Mouse (Mus musculus) ovary, adult 10 weeks (tissue): ENCODE measurements around the gene Npl. TPM values are rescaled to one million over a fixed set of nuclear protein-coding genes. Genes with fewer than 3 reads are reported as not detected.

Source experiments
- polyA plus RNA-seq: library from polyadenylated mRNA; stranded (reverse); fragments of 350-450 nt; fragmentation: Illumina TruSeq; extraction: RNeasy Lipid Tissue Mini Kit (QIAGEN cat#74804); gene quantifications from one replicate; pipeline ENCODE4 v1.2.3, GENCODE M21; 2014

Gene Npl
- 6.1 TPM for polyA plus RNA-seq

DNA sequence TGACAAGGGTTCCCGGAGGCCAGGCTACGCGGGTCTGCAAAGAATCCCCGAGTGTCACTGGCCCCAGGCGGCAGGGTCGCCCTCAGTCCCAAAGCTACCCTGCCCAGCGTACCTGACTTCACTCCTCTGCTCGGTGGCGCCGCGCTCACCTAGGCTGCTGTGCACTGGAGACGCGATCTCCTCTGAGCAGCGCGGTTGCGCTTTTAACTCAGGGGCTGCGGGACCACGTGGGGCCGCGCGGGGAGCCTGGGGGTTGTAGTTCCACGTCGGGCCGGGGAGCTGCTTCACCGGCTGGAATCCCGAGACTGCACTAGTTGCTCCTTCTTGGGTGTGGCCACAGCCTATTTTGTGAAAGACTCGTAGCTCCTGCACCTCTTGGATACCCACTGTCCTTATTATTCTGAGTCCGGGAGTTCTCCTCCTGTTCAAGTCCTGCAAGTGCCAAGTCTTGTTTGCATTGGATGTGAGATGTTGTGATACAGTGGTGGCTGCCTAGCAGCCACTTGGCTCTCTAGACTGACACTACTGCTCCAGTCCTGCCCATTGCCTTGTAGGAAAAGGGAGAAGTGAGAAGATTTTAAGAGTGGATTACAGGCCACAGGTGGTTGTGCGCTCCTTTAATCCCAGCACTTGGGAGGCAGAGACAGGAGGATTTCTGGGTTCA is at the start of gene Npl:
Gene Npl, minus strand, starts transcription at position 510 of the 664 bp plus-strand sequence.

DNA sequence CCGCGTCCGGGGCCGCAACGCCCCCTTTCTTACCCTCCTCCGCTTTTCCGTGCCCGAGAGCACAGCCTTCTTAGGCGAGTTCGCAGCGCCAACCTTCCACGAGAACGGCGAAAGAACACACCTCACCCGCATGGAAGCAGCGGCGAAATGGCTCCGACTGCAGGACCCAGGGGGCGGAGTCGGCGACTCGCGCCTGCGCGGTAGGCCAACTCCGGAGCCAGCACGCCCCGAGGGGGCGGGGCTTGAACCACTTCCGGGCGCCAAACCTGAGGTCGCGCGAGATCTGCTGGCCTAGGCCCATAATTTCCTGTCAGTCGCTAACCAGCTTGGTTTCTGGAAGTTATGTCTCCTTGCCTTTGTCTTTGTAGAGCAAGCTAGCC is 62.4 kb downstream of the Npl start, which contains the start of gene Dhx9:
Gene Dhx9, minus strand, starts transcription at position 161 of the 380 bp plus-strand sequence.

Other genes starting within 250 kb of the Npl start
- 78.3 TPM for gene Lamc1, start 217.3 kb downstream of the Npl start, polyA plus RNA-seq
- gene Shcbp1l, start 124.9 kb downstream of the Npl start, polyA plus RNA-seq = 0.20 TPM
- gene Dhx9, start 62.4 kb downstream of the Npl start, polyA plus RNA-seq = 532 TPM
- not detected for gene Rgs8, start 103.0 kb upstream of the Npl start, polyA plus RNA-seq
- 0.57 TPM for gene Rgs16, start 190.3 kb upstream of the Npl start, polyA plus RNA-seq
- gene Rnasel, start 199.4 kb upstream of the Npl start, polyA plus RNA-seq = 40.4 TPM